Mouse (Mus musculus) lung, embryonic 14.5 days (tissue): ENCODE measurements around the gene Usp7. TPM values are rescaled to one million over a fixed set of nuclear protein-coding genes. Genes with fewer than 3 reads are reported as not detected.
A peak's percentile ranks its signal among the peaks of the same experiment; 100 is the strongest.

Experiments used
- ATAC-seq: fragments of 200-750 bp; cut with Nextera tagmentation; 2 replicates; pipeline ENCODE4 v1.8.0; 2017; ENCODE audit warnings: mild to moderate bottlenecking, moderate TSS enrichment, moderate library complexity; ENCODE audit not compliant: insufficient read depth
- DNase-seq: peaks from one replicate; pipeline ENCODE4 v3.0.0-alpha.2; 2015
- H3K27ac ChIP-seq: fragments of 300-500 bp; sonication (generic); 2 replicates; pipeline ENCODE4 v1.5.1; 2014; ENCODE audit warnings: low read depth, mild to moderate bottlenecking, moderate library complexity
- H3K27me3 ChIP-seq: fragments of 300-500 bp; sonication (generic); 2 replicates; pipeline ENCODE4 v1.6.1; 2014; ENCODE audit warnings: low read length, control low read depth; ENCODE audit not compliant: insufficient read depth
- H3K36me3 ChIP-seq: fragments of 300-500 bp; sonication (generic); 2 replicates; pipeline ENCODE4 v1.6.1; 2014; ENCODE audit warnings: control low read depth; ENCODE audit not compliant: insufficient read depth
- H3K4me1 ChIP-seq: fragments of 300-500 bp; sonication (generic); 2 replicates; pipeline ENCODE4 v1.6.1; 2014; ENCODE audit warnings: antibody characterized with exemption, control low read depth; ENCODE audit not compliant: insufficient read depth
- H3K4me2 ChIP-seq: fragments of 300-500 bp; sonication (generic); 2 replicates; pipeline ENCODE4 v1.6.1; 2014; ENCODE audit warnings: mild to moderate bottlenecking
- H3K4me3 ChIP-seq: fragments of 300-500 bp; sonication (generic); 2 replicates; pipeline ENCODE4 v1.5.1; 2014; ENCODE audit warnings: low read depth, low read length
- H3K9ac ChIP-seq: fragments of 300-500 bp; sonication (generic); 2 replicates; pipeline ENCODE4 v1.6.1; 2014
- H3K9me3 ChIP-seq: fragments of 300-500 bp; sonication (generic); 2 replicates; pipeline ENCODE4 v1.6.1; 2016; ENCODE audit warnings: low read depth, low read length, control low read depth
- CTCF ChIP-seq: IDR thresholded peaks from 2 replicates; pipeline ENCODE4 v1.5.1; 2016; ENCODE audit warnings: antibody characterized with exemption, low read depth
- WGBS: fragments of 180-500 bp; shearing (Covaris S2); extraction: QIAGEN DNeasy Blood & Tissue Kit; methylation state at CpG from one replicate; pipeline ENCODE4 v1.1.7; 2014; 5-methylcytosine and 5-hydroxymethylcytosine counted together
- polyA plus RNA-seq: library from polyadenylated mRNA; unstranded; fragments of >200 nt; fragmentation: Nextera tagmentation; extraction: Ambion mirVana; gene quantifications from 2 replicates; pipeline ENCODE4 v1.2.1, GENCODE M21; 2014

Usp7 gene
- polyA plus RNA-seq, 1 experiment from 2014 or later: 49.8 TPM

DNA sequence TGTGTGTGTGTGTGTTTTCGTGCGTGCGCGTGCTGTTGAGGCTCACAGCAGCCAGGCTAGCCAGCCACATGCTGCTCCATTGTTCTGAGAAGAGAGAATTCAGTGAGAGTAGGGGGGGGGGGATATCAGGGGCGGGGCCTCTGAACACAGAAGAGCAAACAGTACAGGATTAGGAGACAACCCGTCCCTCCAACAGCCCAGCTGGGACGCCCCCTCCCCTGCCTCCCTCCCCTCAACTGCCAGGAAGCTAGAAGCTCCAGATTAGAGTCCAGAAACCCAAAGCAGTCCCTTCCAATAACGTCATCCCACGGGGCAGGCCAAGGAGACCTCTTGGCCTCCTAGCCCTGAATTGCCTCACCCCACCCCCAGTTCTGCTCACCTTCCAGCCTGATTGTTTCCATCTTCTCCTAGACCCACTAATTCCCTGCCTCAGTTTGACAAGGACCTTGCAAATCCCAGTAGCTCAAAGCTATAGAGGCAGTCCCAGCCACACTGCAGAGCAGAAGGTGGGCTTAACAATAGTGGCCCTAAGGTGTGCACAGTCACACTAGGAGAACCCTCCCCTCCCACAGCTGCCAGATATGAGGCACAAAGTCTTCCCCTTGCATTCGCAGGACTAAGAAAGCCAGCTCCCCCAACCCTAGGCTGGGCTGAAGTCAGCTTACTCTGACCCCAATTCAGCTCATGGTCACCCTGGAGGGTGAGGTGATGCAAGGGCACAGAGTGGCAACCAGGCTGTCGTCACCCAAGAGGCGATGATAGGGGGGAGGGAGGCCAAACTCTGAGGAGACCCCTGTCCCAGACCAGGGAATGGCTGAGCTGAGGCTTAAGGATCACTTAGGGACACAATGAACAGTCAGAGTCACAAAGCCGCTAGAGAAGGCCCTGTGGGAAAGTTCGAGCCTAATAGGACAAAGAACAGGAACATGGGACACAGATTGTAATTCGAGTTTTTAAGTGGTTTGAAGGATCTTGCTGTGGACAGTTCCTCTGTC lies 121.8 kb downstream of the Usp7 start:
- Histone ChIP-seq H3K9ac (peak overlapping the region; percentile 65), H3K27me3 (0 out of 2 replicates have a peak, but pooled peaks cover 4% of the 10 kb centered on the region), H3K27ac (0 out of 2 replicates have a peak overlapping the region, but pooled peaks have one; percentile 16), H3K9me3 (no peaks in the 10 kb centered on the region), H3K4me3 (peak overlapping the region; percentile 66), H3K4me1 (peaks cover 12% of the 10 kb centered on the region; the same call in 1 of the 2 replicates), H3K4me2 (peak overlapping the region; percentile 81), H3K36me3 (no peaks in the 10 kb centered on the region; the same call in 1 of the 2 replicates)
- DNase-seq: peak; percentile 27
- no peak for ATAC-seq
- WGBS: 9% methylated on average over 14 of the region's 15 CpGs
- no peak for TF ChIP-seq CTCF

GRCm38 (mm10) chr16:8669432-8669831 lies 122.7 kb downstream of the Usp7 start:
- peak overlapping the region; percentile 66; the same call in 1 of the 2 replicates for H3K4me3 ChIP-seq
- no peak for ATAC-seq
- 0 out of 2 replicates have a peak, but pooled peaks cover 4% of the 10 kb centered on the region for H3K27me3 ChIP-seq
- peak; percentile 41 for DNase-seq
- no peak for TF ChIP-seq CTCF
- no peaks in the 10 kb centered on the region; the same call in 1 of the 2 replicates for H3K36me3 ChIP-seq
- peak overlapping the region; percentile 65 for H3K9ac ChIP-seq
- H3K9me3 ChIP-seq: no peaks in the 10 kb centered on the region
- H3K4me2 ChIP-seq: peak overlapping the region; percentile 81
- peaks cover 12% of the 10 kb centered on the region; the same call in 1 of the 2 replicates for H3K4me1 ChIP-seq
- no peak overlapping the region for H3K27ac ChIP-seq
- 58% methylated on average over 5 of the region's 5 CpGs for WGBS

DNA sequence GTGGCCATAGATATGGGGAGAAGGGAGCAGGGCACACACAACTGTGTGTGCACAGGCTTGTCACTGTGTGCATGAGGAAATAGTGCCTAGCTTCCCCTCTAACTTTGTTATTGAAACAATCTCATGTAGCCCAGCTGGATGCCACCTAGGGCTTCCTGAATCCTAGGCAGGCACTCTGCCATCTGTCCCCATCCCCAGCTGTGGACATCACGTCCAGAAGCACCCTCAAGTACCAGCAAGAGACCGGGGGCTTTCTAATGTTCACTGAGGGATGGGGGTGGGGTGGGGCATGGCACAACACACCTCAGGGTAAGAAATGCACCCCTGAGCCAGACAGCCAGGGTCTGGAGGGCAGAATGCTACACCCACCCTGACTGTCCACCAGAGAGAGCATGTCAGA lies 123.7 kb downstream of the Usp7 start:
- Histone ChIP-seq H3K4me2 (no peak overlapping the region), H3K27ac (no peak overlapping the region), H3K9ac (no peak overlapping the region), H3K4me3 (no peak overlapping the region), H3K4me1 (peaks cover 12% of the 10 kb centered on the region; the same call in 1 of the 2 replicates), H3K27me3 (0 out of 2 replicates have a peak, but pooled peaks cover 4% of the 10 kb centered on the region), H3K36me3 (peaks cover 6% of the 10 kb centered on the region), H3K9me3 (no peaks in the 10 kb centered on the region)
- DNase-seq (no peak), ATAC-seq (no peak)
- no peak for TF ChIP-seq CTCF
- 70% methylated on average over 2 of the region's 2 CpGs for WGBS

- no peak overlapping the region for H3K4me2 ChIP-seq
- WGBS: 60% methylated on average over 4 of the region's 4 CpGs
Measured at GRCm38 (mm10) chr16:8667814-8668213, 124.3 kb downstream of the Usp7 start.

DNA sequence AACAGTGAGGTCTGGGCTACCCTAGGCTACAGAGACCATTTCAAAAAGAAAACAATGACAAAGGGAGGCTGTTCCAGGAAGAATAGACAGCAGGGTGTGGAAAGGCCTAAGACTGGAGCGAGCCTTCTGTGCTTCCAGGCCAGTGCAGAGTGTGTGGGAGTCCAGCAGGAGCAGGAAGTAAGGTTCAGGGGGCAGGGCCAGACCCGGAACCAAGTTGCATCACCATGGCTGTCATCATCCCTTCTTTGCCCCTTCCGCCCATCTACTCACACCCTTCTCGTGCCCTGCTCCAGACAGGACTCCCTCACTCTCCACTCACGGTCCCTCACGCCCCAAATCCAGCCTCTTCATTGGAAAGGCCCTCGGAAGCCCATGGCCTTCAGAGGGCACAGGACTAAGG lies 124.8 kb downstream of the Usp7 start:
- H3K4me1 ChIP-seq: peaks cover 12% of the 10 kb centered on the region; the same call in 1 of the 2 replicates

More at GRCm38 (mm10) chr16:8667814-8668213, 124.3 kb downstream of the Usp7 start:
- Histone ChIP-seq H3K4me3 (no peak overlapping the region), H3K27me3 (0 out of 2 replicates have a peak, but pooled peaks cover under 1% of the 10 kb centered on the region), H3K36me3 (peaks cover 11% of the 10 kb centered on the region), H3K9ac (no peak overlapping the region; the same call in 1 of the 2 replicates), H3K9me3 (no peaks in the 10 kb centered on the region), H3K27ac (no peak overlapping the region; the same call in 1 of the 2 replicates), H3K4me1 (peaks cover 12% of the 10 kb centered on the region; the same call in 1 of the 2 replicates)
- no peak for TF ChIP-seq CTCF
- DNase-seq: no peak
- no peak for ATAC-seq

DNA sequence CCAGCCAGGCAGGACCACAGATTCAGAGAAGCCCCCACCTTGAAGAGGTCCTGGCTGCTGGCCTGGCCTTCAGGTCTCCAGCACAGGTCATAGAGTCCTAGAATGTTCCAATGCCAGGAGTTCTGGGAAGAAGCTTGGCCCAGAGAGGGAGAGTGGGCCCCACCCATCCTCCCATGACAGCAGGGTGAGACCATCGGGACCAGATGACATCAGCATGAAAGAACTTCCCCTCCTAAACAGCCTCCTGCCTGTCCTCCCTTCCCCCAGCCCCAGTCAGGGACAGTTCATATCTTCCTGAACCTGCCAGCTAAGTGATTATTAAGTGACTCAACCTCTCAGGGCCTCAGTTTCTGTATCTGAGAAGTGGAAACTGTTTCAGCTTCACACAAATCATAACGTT lies 125.7 kb downstream of the Usp7 start:
- TF ChIP-seq CTCF: no peak
- DNase-seq: peak; percentile 30
- H3K9me3 ChIP-seq: no peaks in the 10 kb centered on the region
- WGBS: 50% methylated on average over 2 of the region's 2 CpGs
- no peaks in the 10 kb centered on the region for H3K27me3 ChIP-seq
- H3K4me1 ChIP-seq: peaks cover 12% of the 10 kb centered on the region; the same call in 1 of the 2 replicates
- H3K27ac ChIP-seq: no peak overlapping the region
- H3K36me3 ChIP-seq: peaks cover 24% of the 10 kb centered on the region
- H3K9ac ChIP-seq: no peak overlapping the region
- H3K4me2 ChIP-seq: no peak overlapping the region
- H3K4me3 ChIP-seq: no peak overlapping the region
- no peak for ATAC-seq

More for the DNA sequence above, 124.8 kb downstream of the Usp7 start:
- Histone ChIP-seq H3K27me3 (no peaks in the 10 kb centered on the region), H3K9ac (no peak overlapping the region; the same call in 1 of the 2 replicates), H3K9me3 (no peaks in the 10 kb centered on the region), H3K36me3 (peaks cover 16% of the 10 kb centered on the region), H3K4me3 (no peak overlapping the region), H3K4me2 (no peak overlapping the region), H3K27ac (no peak overlapping the region; the same call in 1 of the 2 replicates)
- ATAC-seq (no peak), DNase-seq (no peak)
- 66% methylated on average over 7 of the region's 7 CpGs for WGBS
- TF ChIP-seq CTCF: no peak
